Mouse (Mus musculus) urinary bladder, postnatal 14 days (tissue): ENCODE results near the gene Snu13.
A peak's percentile ranks its signal among the peaks of the same experiment; 100 is the strongest.

Experiments used
- DNase-seq: peaks from one replicate; pipeline ENCODE4 v3.0.0; 2021; ENCODE audit warnings: low spot score

Gene Snu13

GRCm38 (mm10) chr15:82047080-82047883 lies at the start of gene Snu13:
Snu13 (minus strand) TSS chr15:82047598.
- DNase-seq: peak; percentile 92

- no peak for DNase-seq
These were observed 43.7 kb upstream of the Snu13 start for GRCm38 (mm10) chr15:82091061-82091460.

- no peak for DNase-seq
These were observed 39.9 kb upstream of the Snu13 start for GRCm38 (mm10) chr15:82087266-82087665.

GRCm38 (mm10) chr15:82086131-82086530 lies 38.7 kb upstream of the Snu13 start:
- DNase-seq: peak; percentile 16

GRCm38 (mm10) chr15:82085606-82086005 lies 38.2 kb upstream of the Snu13 start:
- DNase-seq: no peak

GRCm38 (mm10) chr15:82081161-82081560 lies 33.8 kb upstream of the Snu13 start:
- DNase-seq: no peak

- no peak for DNase-seq
These were observed 32.5 kb upstream of the Snu13 start for GRCm38 (mm10) chr15:82079883-82080282.

- DNase-seq: no peak
These were observed 26.1 kb upstream of the Snu13 start for GRCm38 (mm10) chr15:82073490-82073889.

- DNase-seq: no peak
These were observed 24.5 kb upstream of the Snu13 start for GRCm38 (mm10) chr15:82071816-82072469.

- no peak for DNase-seq
These were observed 22.5 kb upstream of the Snu13 start, which contains the start of gene Mei1 for GRCm38 (mm10) chr15:82069898-82070297. Mei1 (plus strand) TSS chr15:82069996.

GRCm38 (mm10) chr15:82065511-82065910 lies 18.1 kb upstream of the Snu13 start:
- DNase-seq: peak; percentile 74

- no peak for DNase-seq
These were observed 16.5 kb upstream of the Snu13 start for GRCm38 (mm10) chr15:82063909-82064308.

- no peak for DNase-seq
These were observed 11.4 kb upstream of the Snu13 start, which contains the start of gene 4930407I10Rik for GRCm38 (mm10) chr15:82058719-82059201. 4930407I10Rik (plus strand) TSS chr15:82059151.

- DNase-seq: no peak
These were observed 5.1 kb upstream of the Snu13 start for GRCm38 (mm10) chr15:82052544-82052943.

- DNase-seq: peak; percentile 38
These were observed 1.0 kb downstream of the Snu13 start for GRCm38 (mm10) chr15:82046246-82046891.

GRCm38 (mm10) chr15:82044166-82044784 lies 3.1 kb downstream of the Snu13 start:
- no peak for DNase-seq

GRCm38 (mm10) chr15:82040650-82041049 lies 6.7 kb downstream of the Snu13 start:
- peak; percentile 28 for DNase-seq

GRCm38 (mm10) chr15:82035904-82036689 lies 11.3 kb downstream of the Snu13 start:
- peak; percentile 16 for DNase-seq

GRCm38 (mm10) chr15:82033762-82034161 lies 13.6 kb downstream of the Snu13 start, which contains the start of gene Desi1:
Desi1 (minus strand) TSS chr15:82033862.
- no peak for DNase-seq

- no peak for DNase-seq
These were observed 15.0 kb downstream of the Snu13 start for GRCm38 (mm10) chr15:82032386-82032785.

GRCm38 (mm10) chr15:82027726-82028125 lies 19.7 kb downstream of the Snu13 start:
- no peak for DNase-seq
